Comparison of ENCODE assay signal across 20 mouse cellular contexts in the genomic region with DNA sequence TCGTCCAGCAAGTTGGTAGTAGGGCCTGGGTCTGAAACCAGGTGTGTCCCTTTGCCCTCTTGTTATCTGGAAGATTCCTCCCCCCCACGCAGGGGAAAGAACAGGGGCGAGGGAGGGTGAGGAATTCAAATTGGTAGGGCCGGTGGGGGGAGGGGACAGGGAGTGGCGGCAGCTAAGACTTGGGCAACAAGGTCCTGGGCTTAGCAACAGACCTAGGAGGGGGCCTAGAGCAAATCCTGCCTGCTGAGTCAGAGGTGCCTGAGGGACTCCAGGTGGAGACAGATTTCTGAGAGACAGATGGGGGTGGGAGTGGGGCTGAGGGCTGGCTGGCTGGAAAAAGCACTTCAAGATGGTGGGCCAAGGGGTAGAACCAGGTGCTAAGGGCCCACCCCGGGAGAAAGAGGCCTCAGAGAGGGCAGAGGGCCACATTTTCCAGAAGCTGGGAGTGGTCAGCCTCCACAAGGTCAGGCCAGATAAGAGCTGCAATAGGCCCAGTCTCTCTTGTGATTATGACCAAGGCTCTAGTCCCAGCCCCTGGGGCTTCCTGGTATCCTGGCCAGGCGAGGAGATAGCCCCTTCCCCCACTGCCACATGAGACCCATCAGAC. TPM values are rescaled to one million over a fixed set of nuclear protein-coding genes. Genes with fewer than 3 reads are reported as not detected.
DNase-seq lines count a peak whose midpoint lies in the region; ATAC-seq lines count a peak whose summit lies in the region.
"Had no signal": no experiment of that assay in that cellular context is flagged by ENCODE, and none has a peak within 500 bp of the region (broad histone marks: within the 10 kb centered on the region; RNA-seq: fewer than 3 reads in every experiment).

No protein-coding gene starts in this region.

- H3K36me3 ChIP-seq in kidney, embryonic 16.5 days (ENCODE audit: insufficient read depth, low read length): no peaks in the 10 kb centered on the region
- no peaks in the 10 kb centered on the region for H3K36me3 ChIP-seq in kidney, embryonic 15.5 days
- no peaks in the 10 kb centered on the region for H3K36me3 ChIP-seq in intestine, embryonic 14.5 days (ENCODE audit: control insufficient read depth, insufficient read depth, low read length)
- no peaks in the 10 kb centered on the region for H3K36me3 ChIP-seq in hindbrain, embryonic 11.5 days (ENCODE audit: control insufficient read depth, insufficient read depth, low read length)
- H3K36me3 ChIP-seq: embryonic facial prominence, embryonic 13.5 days; heart, embryonic 13.5 days had no signal

- no peak for ATAC-seq in kidney, embryonic 16.5 days (ENCODE audit: low FRiP score, low TSS enrichment)
- no peak for ATAC-seq in kidney, embryonic 15.5 days (replicated peaks; ENCODE audit: low FRiP score)
- no peak for ATAC-seq in intestine, embryonic 14.5 days (replicated peaks; ENCODE audit: low FRiP score, low TSS enrichment, low read depth)
- peak; percentile 34; the same call in 1 of the 2 replicates for ATAC-seq in megakaryocyte-erythroid progenitor cell, adult 5-6 weeks (replicated peaks; ENCODE audit: low FRiP score, low TSS enrichment, poor library complexity, severe bottlenecking)
- ATAC-seq in hindbrain, embryonic 11.5 days (ENCODE audit: low FRiP score): no peak
- ATAC-seq: forebrain, postnatal 0 days had no signal

- H3K27me3 ChIP-seq in kidney, embryonic 16.5 days (ENCODE audit: insufficient read depth, low read length): no peaks in the 10 kb centered on the region
- no peaks in the 10 kb centered on the region for H3K27me3 ChIP-seq in kidney, embryonic 15.5 days
- H3K27me3 ChIP-seq in intestine, embryonic 14.5 days (replicated peaks; ENCODE audit: control insufficient read depth, insufficient read depth, low read length): 0 out of 2 replicates have a peak, but pooled peaks cover 4% of the 10 kb centered on the region
- no peaks in the 10 kb centered on the region for H3K27me3 ChIP-seq in hindbrain, embryonic 11.5 days (ENCODE audit: control insufficient read depth, insufficient read depth, low read length)
- H3K27me3 ChIP-seq: embryonic facial prominence, embryonic 13.5 days; heart, embryonic 13.5 days had no signal

- H3K9ac ChIP-seq in kidney, embryonic 16.5 days (replicated peaks; ENCODE audit: low read length): no peak overlapping the region
- no peak overlapping the region for H3K9ac ChIP-seq in kidney, embryonic 15.5 days
- H3K9ac ChIP-seq in intestine, embryonic 14.5 days (ENCODE audit: low read length): no peak overlapping the region
- H3K9ac ChIP-seq in hindbrain, embryonic 11.5 days (ENCODE audit: low read depth, low read length): no peak overlapping the region
- H3K9ac ChIP-seq: embryonic facial prominence, embryonic 13.5 days; forebrain, postnatal 0 days; heart, embryonic 13.5 days; hindbrain, embryonic 14.5 days had no signal

- 40% methylated on average over 7 of the region's 7 CpGs for WGBS in kidney, embryonic 16.5 days
- 42% methylated on average over 7 of the region's 7 CpGs for WGBS in kidney, embryonic 15.5 days
- 26% methylated on average over 7 of the region's 7 CpGs for WGBS in intestine, embryonic 14.5 days
- WGBS in hindbrain, embryonic 11.5 days: 40% methylated on average over 7 of the region's 7 CpGs

- intact Hi-C loops in gastrocnemius, postnatal 14 days (cut with DNase I; ENCODE audit: low total_unique reads): no loop called here

- no peaks in the 10 kb centered on the region for H3K4me1 ChIP-seq in kidney, embryonic 16.5 days (ENCODE audit: insufficient read depth, low read length)
- peaks cover 6% of the 10 kb centered on the region; the same call in 1 of the 2 replicates for H3K4me1 ChIP-seq in kidney, embryonic 15.5 days
- H3K4me1 ChIP-seq in intestine, embryonic 14.5 days (replicated peaks; ENCODE audit: control insufficient read depth, insufficient read depth, low read length): no peaks in the 10 kb centered on the region
- H3K4me1 ChIP-seq in hindbrain, embryonic 11.5 days (replicated peaks; ENCODE audit: control insufficient read depth, insufficient read depth, low read length): no peaks in the 10 kb centered on the region
- H3K4me1 ChIP-seq: embryonic facial prominence, embryonic 13.5 days had no signal

- peak; percentile 95 for DNase-seq in ES-CJ7 (ENCODE audit: low read depth, low spot score)
- DNase-seq in intestine, embryonic 14.5 days (ENCODE audit: low spot score): no peak
- DNase-seq in right cerebral cortex, postnatal 36 days (ENCODE audit: low spot score in 2 of 2): no peak
- no peak for DNase-seq in hindbrain, embryonic 11.5 days (ENCODE audit: low spot score)
- DNase-seq in gastrocnemius, postnatal 14 days: no peak
- DNase-seq: adrenal gland, adult 8-10 months; cerebellum, postnatal 10 days; forebrain, postnatal 0 days; gastrocnemius, postnatal 25 days; kidney, adult 8-10 months; lung, postnatal 4 days; midbrain, embryonic 14.5 days; spleen, adult 18-20 months had no signal

- H3K9me3 ChIP-seq in kidney, embryonic 16.5 days (ENCODE audit: low read length): no peaks in the 10 kb centered on the region
- H3K9me3 ChIP-seq in kidney, embryonic 15.5 days (replicated peaks): no peaks in the 10 kb centered on the region
- no peaks in the 10 kb centered on the region for H3K9me3 ChIP-seq in intestine, embryonic 14.5 days (ENCODE audit: control insufficient read depth, low read length)
- no peaks in the 10 kb centered on the region for H3K9me3 ChIP-seq in hindbrain, embryonic 11.5 days (ENCODE audit: control insufficient read depth, low read length)
- H3K9me3 ChIP-seq: embryonic facial prominence, embryonic 13.5 days; heart, embryonic 13.5 days had no signal

- no peak overlapping the region for H3K4me2 ChIP-seq in kidney, embryonic 16.5 days (replicated peaks; ENCODE audit: low read depth, low read length)
- no peak overlapping the region for H3K4me2 ChIP-seq in kidney, embryonic 15.5 days
- H3K4me2 ChIP-seq in intestine, embryonic 14.5 days (ENCODE audit: low read length): no peak overlapping the region
- no peak overlapping the region for H3K4me2 ChIP-seq in hindbrain, embryonic 11.5 days (replicated peaks; ENCODE audit: low read depth, low read length)
- H3K4me2 ChIP-seq: embryonic facial prominence, embryonic 13.5 days; heart, embryonic 13.5 days; hindbrain, embryonic 14.5 days had no signal

- H3K4me3 ChIP-seq in kidney, embryonic 16.5 days (ENCODE audit: low read length): no peak overlapping the region
- H3K4me3 ChIP-seq in kidney, embryonic 15.5 days (replicated peaks): no peak overlapping the region
- no peak overlapping the region for H3K4me3 ChIP-seq in intestine, embryonic 14.5 days (ENCODE audit: low read depth, low read length)
- no peak overlapping the region for H3K4me3 ChIP-seq in hindbrain, embryonic 11.5 days (ENCODE audit: low read depth, low read length)
- H3K4me3 ChIP-seq: embryonic facial prominence, embryonic 13.5 days; heart, embryonic 13.5 days had no signal

- 0 out of 2 replicates have a peak overlapping the region, but pooled peaks have one; percentile 14 for H3K27ac ChIP-seq in kidney, embryonic 16.5 days (ENCODE audit: low read length)
- H3K27ac ChIP-seq in kidney, embryonic 15.5 days: no peak overlapping the region
- peak overlapping the region; percentile 5; the same call in 1 of the 2 replicates for H3K27ac ChIP-seq in intestine, embryonic 14.5 days (ENCODE audit: low read depth)
- H3K27ac ChIP-seq in hindbrain, embryonic 11.5 days (ENCODE audit: low read depth, low read length): no peak overlapping the region
- H3K27ac ChIP-seq: embryonic facial prominence, embryonic 13.5 days; heart, embryonic 13.5 days; hindbrain, embryonic 14.5 days had no signal

RNA-seq across cellular contexts. Expression of gene Rimbp3, which starts 11.8 kb away (rescaled TPM):
- 0.36 and 0.51 TPM in 2 replicates for polyA plus RNA-seq in kidney, embryonic 16.5 days (2015; fragmentation: Nextera tagmentation; extraction: Ambion mirVana)
- polyA plus RNA-seq in kidney, embryonic 15.5 days (2015; fragmentation: Nextera tagmentation; extraction: Ambion mirVana): 0.44 and 0.73 TPM in 2 replicates
- 0.50 and 0.60 TPM in 2 replicates for polyA plus RNA-seq in intestine, embryonic 14.5 days (2014; fragmentation: Nextera tagmentation; extraction: Ambion mirVana)
- total RNA-seq in megakaryocyte-erythroid progenitor cell, adult 5-6 weeks (2014; fragmentation: Nextera tagmentation): 0.39 and 0.59 TPM in 2 replicates
- 0.23 TPM in 1 of 2 replicates, not detected in the other for total RNA-seq in megakaryocyte-erythroid progenitor cell, adult 5-6 weeks (2017)
- 0.78 and 1.0 TPM in 2 replicates for polyA plus RNA-seq in hindbrain, embryonic 11.5 days (2014; fragmentation: Nextera tagmentation; extraction: Ambion mirVana)
- under 1 TPM in 1 of 2 experiments, not detected in 1; 0.10 TPM for total RNA-seq in gastrocnemius, postnatal 14 days (2021)
- total RNA-seq: gastrocnemius, postnatal 25 days; liver, adult 2 months had no signal
- polyA plus RNA-seq: liver, adult 2 months had no signal

RNA-seq across cellular contexts. Expression of gene Hic2, which starts 13.1 kb away (rescaled TPM):
- polyA plus RNA-seq in kidney, embryonic 16.5 days (2015; fragmentation: Nextera tagmentation; extraction: Ambion mirVana): 4.9 and 5.4 TPM in 2 replicates
- polyA plus RNA-seq in kidney, embryonic 15.5 days (2015; fragmentation: Nextera tagmentation; extraction: Ambion mirVana): 4.6 and 4.8 TPM in 2 replicates
- polyA plus RNA-seq in intestine, embryonic 14.5 days (2014; fragmentation: Nextera tagmentation; extraction: Ambion mirVana): 5.0 and 5.3 TPM in 2 replicates
- total RNA-seq in megakaryocyte-erythroid progenitor cell, adult 5-6 weeks (2014; fragmentation: Nextera tagmentation): 1.6 and 2.1 TPM in 2 replicates
- 1.5 and 1.9 TPM in 2 replicates for total RNA-seq in megakaryocyte-erythroid progenitor cell, adult 5-6 weeks (2017)
- polyA plus RNA-seq in hindbrain, embryonic 11.5 days (2014; fragmentation: Nextera tagmentation; extraction: Ambion mirVana): 7.9 and 8.7 TPM in 2 replicates
- 1 to 10 TPM; 1.1 to 1.2 TPM for total RNA-seq in gastrocnemius, postnatal 14 days (2021)

RNA-seq across cellular contexts. Expression of gene Ube2l3, which starts 17.8 kb away (rescaled TPM):
- polyA plus RNA-seq in kidney, embryonic 16.5 days (2015; fragmentation: Nextera tagmentation; extraction: Ambion mirVana): 332 and 350 TPM in 2 replicates
- 360 and 379 TPM in 2 replicates for polyA plus RNA-seq in kidney, embryonic 15.5 days (2015; fragmentation: Nextera tagmentation; extraction: Ambion mirVana)
- 341 and 345 TPM in 2 replicates for polyA plus RNA-seq in intestine, embryonic 14.5 days (2014; fragmentation: Nextera tagmentation; extraction: Ambion mirVana)
- 154 and 221 TPM in 2 replicates for total RNA-seq in megakaryocyte-erythroid progenitor cell, adult 5-6 weeks (2014; fragmentation: Nextera tagmentation)
- total RNA-seq in megakaryocyte-erythroid progenitor cell, adult 5-6 weeks (2017): 161 and 163 TPM in 2 replicates
- 415 and 422 TPM in 2 replicates for polyA plus RNA-seq in hindbrain, embryonic 11.5 days (2014; fragmentation: Nextera tagmentation; extraction: Ambion mirVana)
- total RNA-seq in gastrocnemius, postnatal 14 days (2021): 100 to 1,000 TPM; 144 TPM

RNA-seq across cellular contexts. Expression of gene Tmem191c, which starts 55.6 kb away (rescaled TPM):
- 19.2 and 19.4 TPM in 2 replicates for polyA plus RNA-seq in kidney, embryonic 16.5 days (2015; fragmentation: Nextera tagmentation; extraction: Ambion mirVana)
- 13.3 and 17.7 TPM in 2 replicates for polyA plus RNA-seq in kidney, embryonic 15.5 days (2015; fragmentation: Nextera tagmentation; extraction: Ambion mirVana)
- 9.0 and 10.8 TPM in 2 replicates for polyA plus RNA-seq in intestine, embryonic 14.5 days (2014; fragmentation: Nextera tagmentation; extraction: Ambion mirVana)
- total RNA-seq in megakaryocyte-erythroid progenitor cell, adult 5-6 weeks (2014; fragmentation: Nextera tagmentation): 9.2 and 19.0 TPM in 2 replicates
- 0.33 and 2.3 TPM in 2 replicates for total RNA-seq in megakaryocyte-erythroid progenitor cell, adult 5-6 weeks (2017)
- 5.7 and 7.7 TPM in 2 replicates for polyA plus RNA-seq in hindbrain, embryonic 11.5 days (2014; fragmentation: Nextera tagmentation; extraction: Ambion mirVana)
- total RNA-seq in gastrocnemius, postnatal 14 days (2021): 1 to 10 TPM in 1 of 2 experiments, under 1 TPM in 1; 0.96 to 1.2 TPM

Comparison
In these comparisons a context has a peak if more than half of its experiments do, and no peak if none do; other contexts are left out.
1. H3K27ac ChIP-seq: peak in kidney, embryonic 16.5 days (single experiment) and intestine, embryonic 14.5 days (single experiment); none in kidney, embryonic 15.5 days (single experiment) and hindbrain, embryonic 11.5 days (single experiment).